Mouse (Mus musculus) cerebellum, adult 2 months (tissue): ENCODE measurements around the gene Vmn1r221.
"Not testable (repeated sequence)": the region's sequence is repeated elsewhere in the genome, so short reads cannot be mapped to it uniquely, and the experiment has no call there.

Experiments
- CTCF ChIP-seq: fragments of 200-500 bp; IDR thresholded peaks from 2 replicates; pipeline ENCODE4 v1.5.1; 2011; ENCODE audit warnings: low read depth, mild to moderate bottlenecking, control low read depth, low read length, moderate library complexity, borderline replicate concordance; ENCODE audit not compliant: insufficient read depth
- POLR2A ChIP-seq: fragments of 200-500 bp; IDR thresholded peaks from 2 replicates; pipeline ENCODE4 v1.6.1; 2011; ENCODE audit warnings: low read length, control low read depth, borderline replicate concordance; ENCODE audit not compliant: insufficient read depth

DNA sequence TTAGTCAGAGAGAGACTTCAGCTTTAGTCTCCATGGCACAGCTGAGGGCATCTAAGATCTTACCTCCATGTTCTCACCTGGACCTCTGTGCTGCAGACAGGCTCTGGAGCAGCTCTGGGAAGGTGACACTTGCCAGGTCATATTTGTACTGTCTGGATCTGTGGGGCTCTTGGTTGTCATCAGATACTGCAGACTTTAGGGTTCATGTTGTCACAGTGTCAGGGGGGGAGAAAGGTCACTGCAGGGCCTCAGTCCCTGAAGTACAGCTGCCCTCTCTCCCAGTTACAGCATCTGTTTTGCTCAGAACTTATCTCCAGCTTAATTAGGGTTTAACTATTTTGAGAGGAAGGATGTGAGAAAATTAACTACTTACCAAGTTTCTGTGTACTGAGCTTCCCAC, 21.9 kb downstream of the Vmn1r221 start, which contains the start of gene Vmn1r222:
- TF ChIP-seq CTCF, POLR2A: not testable (repeated sequence)
